Mouse (Mus musculus) cerebellum, adult 2 months (tissue): ENCODE measurements around the gene Kars.

Experiments
- CTCF ChIP-seq: fragments of 200-500 bp; IDR thresholded peaks from 2 replicates; pipeline ENCODE4 v1.5.1; 2011; ENCODE audit warnings: low read depth, mild to moderate bottlenecking, control low read depth, low read length, moderate library complexity, borderline replicate concordance; ENCODE audit not compliant: insufficient read depth
- POLR2A ChIP-seq: fragments of 200-500 bp; IDR thresholded peaks from 2 replicates; pipeline ENCODE4 v1.6.1; 2011; ENCODE audit warnings: low read length, control low read depth, borderline replicate concordance; ENCODE audit not compliant: insufficient read depth

DNA sequence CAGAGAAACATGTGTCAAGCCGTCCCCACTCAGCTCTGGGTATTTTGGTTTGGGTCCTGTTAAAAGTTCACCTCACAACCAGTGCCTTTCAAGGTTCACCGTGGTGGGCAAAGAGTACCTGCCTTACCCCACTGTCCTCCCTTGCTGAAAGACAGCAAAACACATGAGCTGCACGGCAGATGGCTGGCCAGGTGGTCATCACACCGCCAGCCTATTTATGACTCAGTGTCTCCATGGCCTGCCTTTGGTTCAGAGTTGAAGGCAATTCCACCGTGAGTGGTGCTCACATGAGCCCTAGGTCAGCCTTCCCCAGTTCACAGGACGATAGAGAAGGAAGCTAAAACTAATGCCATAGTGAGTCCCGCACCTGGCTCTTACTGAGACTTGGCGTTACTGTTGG lies 63.2 kb downstream of the Kars start:
- TF ChIP-seq POLR2A: no peak
- no peak for TF ChIP-seq CTCF
